ENCODE assay signal across 9 mouse cellular contexts in the genomic region with DNA sequence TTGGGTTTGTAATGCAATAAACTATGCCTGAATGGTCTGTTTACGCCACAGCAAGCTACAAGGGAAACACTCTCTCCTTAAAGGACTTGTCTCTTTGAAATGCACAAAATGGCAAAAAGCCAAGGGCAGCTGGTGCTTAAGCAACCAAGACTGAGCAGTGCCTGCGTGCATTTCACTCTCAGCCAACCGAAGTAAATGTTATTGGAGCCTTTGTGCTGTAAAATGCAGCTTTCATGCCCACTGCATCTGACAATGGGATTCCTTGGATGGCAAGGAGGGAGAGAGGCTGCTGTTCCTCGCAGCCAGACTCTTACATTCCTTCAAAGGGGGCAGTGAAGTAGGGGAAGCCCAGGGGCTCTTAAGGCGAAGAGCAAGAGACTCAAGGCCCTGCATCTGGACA.
DNase-seq lines count a peak whose midpoint lies in the region; ATAC-seq lines count a peak whose summit lies in the region.
"Had no signal": no experiment of that assay in that cellular context is flagged by ENCODE, and none has a peak within 500 bp of the region (broad histone marks: within the 10 kb centered on the region; RNA-seq: fewer than 3 reads in every experiment).

No protein-coding gene starts in this region.

- H3K4me2 ChIP-seq in intestine, embryonic 14.5 days (ENCODE audit: low read length): no peak overlapping the region
- H3K4me2 ChIP-seq in intestine, embryonic 15.5 days (replicated peaks): no peak overlapping the region
- peak overlapping the region; percentile 16; the same call in 1 of the 2 replicates for H3K4me2 ChIP-seq in forebrain, embryonic 14.5 days (ENCODE audit: low read length)
- H3K4me2 ChIP-seq: liver, embryonic 15.5 days had no signal

- 0 out of 2 replicates have a peak overlapping the region, but pooled peaks have one; percentile 54 for H3K27ac ChIP-seq in intestine, embryonic 14.5 days (ENCODE audit: low read depth)
- H3K27ac ChIP-seq in intestine, embryonic 15.5 days: no peak overlapping the region
- peak overlapping the region; percentile 77 for H3K27ac ChIP-seq in forebrain, embryonic 14.5 days (ENCODE audit: low read depth, low read length)
- H3K27ac ChIP-seq: liver, embryonic 15.5 days had no signal

- no peak for ATAC-seq in intestine, embryonic 14.5 days (replicated peaks; ENCODE audit: low FRiP score, low TSS enrichment, low read depth)
- no peak for ATAC-seq in intestine, embryonic 15.5 days
- peak; percentile 96 for ATAC-seq in forebrain, embryonic 14.5 days
- ATAC-seq in CD4-positive, CD25-positive, alpha-beta regulatory T cell, adult 4 months: no peak
- ATAC-seq in inflammation-experienced regulatory T-cells, adult 6 months: no peak

- H3K4me3 ChIP-seq in intestine, embryonic 14.5 days (ENCODE audit: low read depth, low read length): no peak overlapping the region
- no peak overlapping the region for H3K4me3 ChIP-seq in intestine, embryonic 15.5 days (replicated peaks)
- H3K4me3 ChIP-seq in forebrain, embryonic 14.5 days (ENCODE audit: low read depth, low read length): no peak overlapping the region
- H3K4me3 ChIP-seq: liver, embryonic 15.5 days had no signal

- H3K27me3 ChIP-seq in intestine, embryonic 14.5 days (replicated peaks; ENCODE audit: control insufficient read depth, insufficient read depth, low read length): no peaks in the 10 kb centered on the region
- no peaks in the 10 kb centered on the region for H3K27me3 ChIP-seq in intestine, embryonic 15.5 days (replicated peaks)
- no peaks in the 10 kb centered on the region for H3K27me3 ChIP-seq in forebrain, embryonic 14.5 days (replicated peaks; ENCODE audit: control insufficient read depth, insufficient read depth, low read length)
- H3K27me3 ChIP-seq: liver, embryonic 15.5 days had no signal

- DNase-seq in intestine, embryonic 14.5 days (ENCODE audit: low spot score): no peak
- DNase-seq in ZHBTc4 (ENCODE audit: low read depth, low spot score): peak; percentile 68
- DNase-seq in forebrain, embryonic 14.5 days (ENCODE audit: low spot score): peak; percentile 99
- DNase-seq in left cerebral cortex, postnatal 4 days: peak; percentile 73
- no peak for DNase-seq in gastrocnemius, postnatal 14 days

- WGBS in intestine, embryonic 14.5 days: 25% methylated on average over 5 of the region's 5 CpGs
- 27% methylated on average over 5 of the region's 5 CpGs for WGBS in intestine, embryonic 15.5 days
- WGBS in forebrain, embryonic 14.5 days: 2% methylated on average over 5 of the region's 5 CpGs

- H3K36me3 ChIP-seq in intestine, embryonic 14.5 days (ENCODE audit: control insufficient read depth, insufficient read depth, low read length): no peaks in the 10 kb centered on the region
- H3K36me3 ChIP-seq in intestine, embryonic 15.5 days: no peaks in the 10 kb centered on the region
- no peaks in the 10 kb centered on the region for H3K36me3 ChIP-seq in forebrain, embryonic 14.5 days (ENCODE audit: control insufficient read depth, insufficient read depth, low read length)
- H3K36me3 ChIP-seq: liver, embryonic 15.5 days had no signal

- H3K9me3 ChIP-seq in intestine, embryonic 14.5 days (ENCODE audit: control insufficient read depth, low read length): no peaks in the 10 kb centered on the region
- no peaks in the 10 kb centered on the region for H3K9me3 ChIP-seq in intestine, embryonic 15.5 days
- no peaks in the 10 kb centered on the region for H3K9me3 ChIP-seq in forebrain, embryonic 14.5 days (replicated peaks; ENCODE audit: control insufficient read depth, low read length)
- H3K9me3 ChIP-seq: liver, embryonic 15.5 days had no signal

- intact Hi-C loops in left cerebral cortex, postnatal 4 days (cut with DNase I): no loop called here
- intact Hi-C loops in gastrocnemius, postnatal 14 days (cut with DNase I; ENCODE audit: low total_unique reads): no loop called here

- no peak overlapping the region for H3K9ac ChIP-seq in intestine, embryonic 14.5 days (ENCODE audit: low read length)
- H3K9ac ChIP-seq in intestine, embryonic 15.5 days: no peak overlapping the region
- peak overlapping the region; percentile 29 for H3K9ac ChIP-seq in forebrain, embryonic 14.5 days (ENCODE audit: low read length)
- H3K9ac ChIP-seq: liver, embryonic 15.5 days had no signal

- peaks cover 6% of the 10 kb centered on the region for H3K4me1 ChIP-seq in intestine, embryonic 14.5 days (replicated peaks; ENCODE audit: control insufficient read depth, insufficient read depth, low read length)
- peaks cover 5% of the 10 kb centered on the region for H3K4me1 ChIP-seq in intestine, embryonic 15.5 days (replicated peaks)
- H3K4me1 ChIP-seq in forebrain, embryonic 14.5 days (ENCODE audit: control insufficient read depth, insufficient read depth, low read length): peaks cover 24% of the 10 kb centered on the region
- H3K4me1 ChIP-seq: liver, embryonic 15.5 days had no signal

Comparison
In these comparisons a context has a peak if more than half of its experiments do, and no peak if none do; other contexts are left out.
1. DNase-seq: peak in ZHBTc4 (single experiment), forebrain, embryonic 14.5 days (single experiment) and left cerebral cortex, postnatal 4 days (single experiment); none in intestine, embryonic 14.5 days (single experiment) and gastrocnemius, postnatal 14 days (single experiment).